Mouse (Mus musculus) kidney, postnatal 0 days (tissue): ENCODE measurements around the gene Alg9. TPM values are rescaled to one million over a fixed set of nuclear protein-coding genes. Genes with fewer than 3 reads are reported as not detected.
A peak's percentile ranks its signal among the peaks of the same experiment; 100 is the strongest.

ENCODE experiments used
- ATAC-seq: fragments of 200-750 bp; cut with Nextera tagmentation; replicated peaks from 2 replicates; pipeline ENCODE4 v1.8.0; 2017; ENCODE audit warnings: low read depth, moderate number of reproducible peaks, moderate TSS enrichment, moderate library complexity; ENCODE audit not compliant: low FRiP score
- DNase-seq: peaks from one replicate; pipeline ENCODE4 v3.0.0-alpha.2; 2016; ENCODE audit warnings: low spot score
- H3K27ac ChIP-seq: fragments of 300-500 bp; sonication (generic); 2 replicates; pipeline ENCODE4 v1.5.1; 2014; ENCODE audit warnings: mild to moderate bottlenecking
- H3K27me3 ChIP-seq: fragments of 300-500 bp; sonication (generic); 2 replicates; pipeline ENCODE4 v1.6.1; 2014; ENCODE audit warnings: low read length, mixed read lengths; ENCODE audit not compliant: insufficient read depth
- H3K36me3 ChIP-seq: fragments of 300-500 bp; sonication (generic); 2 replicates; pipeline ENCODE4 v1.6.1; 2014; ENCODE audit warnings: low read length, mixed read lengths; ENCODE audit not compliant: insufficient read depth
- H3K4me1 ChIP-seq: fragments of 300-500 bp; sonication (generic); replicated peaks from 2 replicates; pipeline ENCODE4 v1.6.1; 2014; ENCODE audit warnings: antibody characterized with exemption, low read length, mixed read lengths; ENCODE audit not compliant: insufficient read depth
- H3K4me2 ChIP-seq: fragments of 300-500 bp; sonication (generic); 2 replicates; pipeline ENCODE4 v1.6.1; 2014; ENCODE audit warnings: mild to moderate bottlenecking, low read length, moderate library complexity, mixed read lengths
- H3K4me3 ChIP-seq: fragments of 300-500 bp; sonication (generic); replicated peaks from 2 replicates; pipeline ENCODE4 v1.5.1; 2014; ENCODE audit warnings: low read depth, low read length
- H3K9ac ChIP-seq: fragments of 300-500 bp; sonication (generic); 2 replicates; pipeline ENCODE4 v1.6.1; 2014; ENCODE audit warnings: low read depth, low read length
- H3K9me3 ChIP-seq: fragments of 300-500 bp; sonication (generic); replicated peaks from 2 replicates; pipeline ENCODE4 v1.6.1; 2016; ENCODE audit warnings: low read length, inconsistent platforms, mixed read lengths
- CTCF ChIP-seq: IDR thresholded peaks from 2 replicates; pipeline ENCODE4 v1.5.1; 2016; ENCODE audit warnings: antibody characterized with exemption, low read depth, mild to moderate bottlenecking, moderate library complexity
- WGBS: fragments of 180-500 bp; shearing (Covaris S2); extraction: QIAGEN DNeasy Blood & Tissue Kit; methylation state at CpG from one replicate; pipeline ENCODE4 v1.1.7; 2014; 5-methylcytosine and 5-hydroxymethylcytosine counted together
- polyA plus RNA-seq: library from polyadenylated mRNA; unstranded; fragments of >200 nt; fragmentation: Nextera tagmentation; extraction: Ambion mirVana; gene quantifications from 2 replicates; pipeline ENCODE4 v1.2.1, GENCODE M21; 2015

Alg9 gene
- polyA plus RNA-seq, 1 experiment from 2014 or later, result 24.8 TPM

GRCm38 (mm10) chr9:50745806-50746205 lies 29.0 kb upstream of the Alg9 start:
- Histone ChIP-seq H3K27ac (peak overlapping the region; percentile 89), H3K9ac (peak overlapping the region; percentile 32), H3K36me3 (no peaks in the 10 kb centered on the region), H3K9me3 (no peaks in the 10 kb centered on the region), H3K4me3 (peak overlapping the region; percentile 48), H3K4me2 (peak overlapping the region; percentile 68), H3K27me3 (no peaks in the 10 kb centered on the region), H3K4me1 (no peaks in the 10 kb centered on the region)
- peak; percentile 16 for DNase-seq
- no peak for TF ChIP-seq CTCF
- WGBS, result 11% methylated on average over 7 of the region's 7 CpGs
- ATAC-seq, result 0 out of 2 replicates have a peak, but pooled peaks have one; percentile 25

- peak within 1 kb of the TSS; percentile 89 for H3K27ac ChIP-seq
- H3K27me3 ChIP-seq, result no peaks in the 10 kb centered on the region
- DNase-seq (peak; percentile 84), ATAC-seq (peak; percentile 84)
- 0 out of 2 replicates have a peak, but pooled peaks cover under 1% of the 10 kb centered on the region for H3K4me1 ChIP-seq
- TF ChIP-seq CTCF, result peak; percentile 58
- peak within 1 kb of the TSS; percentile 48 for H3K4me3 ChIP-seq
- peak within 1 kb of the TSS; percentile 68 for H3K4me2 ChIP-seq
- H3K9me3 ChIP-seq, result no peaks in the 10 kb centered on the region
- under 1% methylated on average over 19 of the region's 19 CpGs for WGBS
- H3K36me3 ChIP-seq, result no peaks in the 10 kb centered on the region
- H3K9ac ChIP-seq, result peak within 1 kb of the TSS; percentile 32
Measured at GRCm38 (mm10) chr9:50746214-50746677, 28.6 kb upstream of the Alg9 start, which contains the start of gene 2310030G06Rik. 2310030G06Rik (minus strand) TSS chr9:50746536.

- Histone ChIP-seq H3K4me2 (no peak overlapping the region), H3K27ac (no peak overlapping the region)
- no peak for TF ChIP-seq CTCF
Measured at GRCm38 (mm10) chr9:50750706-50751105, 24.1 kb upstream of the Alg9 start.

GRCm38 (mm10) chr9:50751323-50751722 lies 23.5 kb upstream of the Alg9 start, which contains the start of gene Cryab:
Cryab (plus strand) TSS chr9:50751325.
- Histone ChIP-seq H3K9ac (0 out of 2 replicates have a peak within 1 kb of the TSS, but pooled peaks have one; percentile 13), H3K36me3 (no peaks in the 10 kb centered on the region), H3K9me3 (no peaks in the 10 kb centered on the region), H3K4me1 (peaks cover 17% of the 10 kb centered on the region), H3K4me2 (peak within 1 kb of the TSS; percentile 35), H3K27ac (peak within 1 kb of the TSS; percentile 86), H3K4me3 (no peak within 1 kb of the TSS), H3K27me3 (no peaks in the 10 kb centered on the region)
- TF ChIP-seq CTCF, result no peak
- 75% methylated on average over 22 of the region's 22 CpGs for WGBS
- no peak for DNase-seq
- no peak for ATAC-seq

More at GRCm38 (mm10) chr9:50750706-50751105, 24.1 kb upstream of the Alg9 start:
- no peaks in the 10 kb centered on the region for H3K36me3 ChIP-seq
- 57% methylated on average over 6 of the region's 6 CpGs for WGBS
- DNase-seq, result no peak
- no peak overlapping the region for H3K9ac ChIP-seq
- H3K9me3 ChIP-seq, result no peaks in the 10 kb centered on the region
- no peak overlapping the region for H3K4me3 ChIP-seq
- H3K27me3 ChIP-seq, result no peaks in the 10 kb centered on the region
- ATAC-seq, result no peak
- H3K4me1 ChIP-seq, result peaks cover 17% of the 10 kb centered on the region

- Histone ChIP-seq H3K4me3 (peak within 1 kb of the TSS; percentile 17; the same call in 1 of the 2 replicates), H3K4me1 (peaks cover 17% of the 10 kb centered on the region), H3K36me3 (no peaks in the 10 kb centered on the region), H3K27ac (peak within 1 kb of the TSS; percentile 86), H3K4me2 (peak within 1 kb of the TSS; percentile 35), H3K9ac (peak within 1 kb of the TSS; percentile 49; the same call in 1 of the 2 replicates), H3K9me3 (no peaks in the 10 kb centered on the region), H3K27me3 (no peaks in the 10 kb centered on the region)
- 60% methylated on average over 14 of the region's 14 CpGs for WGBS
- no peak for TF ChIP-seq CTCF
- ATAC-seq (peak; percentile 16; the same call in 1 of the 2 replicates), DNase-seq (no peak)
Measured at GRCm38 (mm10) chr9:50752054-50752602, 22.7 kb upstream of the Alg9 start, which contains the start of gene Hspb2. Hspb2 (minus strand) TSS chr9:50752354.

- Histone ChIP-seq H3K27ac (peak overlapping the region; percentile 86), H3K9me3 (no peaks in the 10 kb centered on the region), H3K4me2 (peak overlapping the region; percentile 35), H3K4me1 (peaks cover 17% of the 10 kb centered on the region), H3K9ac (peak overlapping the region; percentile 49; the same call in 1 of the 2 replicates), H3K36me3 (no peaks in the 10 kb centered on the region), H3K27me3 (no peaks in the 10 kb centered on the region), H3K4me3 (peak overlapping the region; percentile 17; the same call in 1 of the 2 replicates)
- DNase-seq, result peak; percentile 85
- ATAC-seq, result peak; percentile 89
- no peak for TF ChIP-seq CTCF
- WGBS, result 50% methylated on average over 17 of the region's 17 CpGs
Measured at GRCm38 (mm10) chr9:50752784-50753615, 21.8 kb upstream of the Alg9 start.
